Mouse (Mus musculus) CD4-positive, CD25-positive, alpha-beta regulatory T cell, adult 2 months (primary cell): ENCODE data around the gene 4931406P16Rik.
A peak's percentile ranks its signal among the peaks of the same experiment; 100 is the strongest.

Experiments used
- DNase-seq: peaks from one replicate; pipeline ENCODE4 v3.0.0-alpha.2; 2012; ENCODE audit warnings: low read depth, low spot score

4931406P16Rik gene

GRCm38 (mm10) chr7:34313443-34313875, at the start of gene 4931406P16Rik:
Gene 4931406P16Rik, minus strand, starts transcription at chr7:34313551.
- peak; percentile 89 for DNase-seq

- peak; percentile 37 for DNase-seq
These were observed 42.3 kb upstream of the 4931406P16Rik start for GRCm38 (mm10) chr7:34355629-34356028.

- peak; percentile 53 for DNase-seq
These were observed 38.6 kb upstream of the 4931406P16Rik start for GRCm38 (mm10) chr7:34351997-34352396.

GRCm38 (mm10) chr7:34350166-34350565, 36.8 kb upstream of the 4931406P16Rik start:
- no peak for DNase-seq

- DNase-seq = no peak
These were observed 34.7 kb upstream of the 4931406P16Rik start for GRCm38 (mm10) chr7:34348011-34348410.

- DNase-seq = no peak
These were observed 33.7 kb upstream of the 4931406P16Rik start for GRCm38 (mm10) chr7:34347041-34347440.

- DNase-seq = no peak
These were observed 33.2 kb upstream of the 4931406P16Rik start for GRCm38 (mm10) chr7:34346505-34346904.

GRCm38 (mm10) chr7:34342040-34342793, 28.9 kb upstream of the 4931406P16Rik start:
- no peak for DNase-seq

GRCm38 (mm10) chr7:34340841-34341240, 27.5 kb upstream of the 4931406P16Rik start:
- no peak for DNase-seq

GRCm38 (mm10) chr7:34339164-34339489, 25.8 kb upstream of the 4931406P16Rik start:
- no peak for DNase-seq

GRCm38 (mm10) chr7:34338445-34339163, 25.3 kb upstream of the 4931406P16Rik start:
- DNase-seq = no peak

- DNase-seq = no peak
These were observed 23.9 kb upstream of the 4931406P16Rik start for GRCm38 (mm10) chr7:34337268-34337667.

GRCm38 (mm10) chr7:34336545-34336944, 23.2 kb upstream of the 4931406P16Rik start:
- peak; percentile 15 for DNase-seq

GRCm38 (mm10) chr7:34327493-34327892, 14.1 kb upstream of the 4931406P16Rik start:
- no peak for DNase-seq

- no peak for DNase-seq
These were observed 11.5 kb upstream of the 4931406P16Rik start for GRCm38 (mm10) chr7:34324857-34325256.

- no peak for DNase-seq
These were observed 10.7 kb upstream of the 4931406P16Rik start for GRCm38 (mm10) chr7:34324005-34324404.

- no peak for DNase-seq
These were observed 10.0 kb upstream of the 4931406P16Rik start for GRCm38 (mm10) chr7:34323351-34323750.

GRCm38 (mm10) chr7:34321958-34322357, 8.6 kb upstream of the 4931406P16Rik start:
- DNase-seq = no peak

- DNase-seq = no peak
These were observed 7.8 kb upstream of the 4931406P16Rik start for GRCm38 (mm10) chr7:34321119-34321518.

- no peak for DNase-seq
These were observed 6.6 kb upstream of the 4931406P16Rik start for GRCm38 (mm10) chr7:34319957-34320356.

- DNase-seq = no peak
These were observed 5.8 kb upstream of the 4931406P16Rik start for GRCm38 (mm10) chr7:34319123-34319522.

GRCm38 (mm10) chr7:34317901-34318476, 4.6 kb upstream of the 4931406P16Rik start:
- no peak for DNase-seq
